Mouse (Mus musculus): ENCODE results near the gene Fads3. TPM values are rescaled to one million over a fixed set of nuclear protein-coding genes. Genes with fewer than 3 reads are reported as not detected.

Gene Fads3
- total RNA-seq, 2 experiments from 2014 or later = 9.4 to 23.4 TPM

- DNase-seq = no peak
These were observed 67.3 kb downstream of the Fads3 start for GRCm38 (mm10) chr19:10108666-10109065.

Other genes with a start within 250 kb of the Fads3 start
- gene Scgb2a2, start 194.0 kb upstream of the Fads3 start, total RNA-seq (2021) = not detected
- 10 to 100 TPM; 12.8 to 18.7 TPM for gene Incenp, start 142.0 kb upstream of the Fads3 start, total RNA-seq (2021)
- 1,000 to 10,000 TPM; 2,852 to 3,273 TPM for gene Fth1, start 61.0 kb upstream of the Fads3 start, total RNA-seq (2021)
- under 1 TPM; 0.16 to 0.36 TPM for gene Best1, start 39.9 kb upstream of the Fads3 start, total RNA-seq (2021)
- 1 to 10 TPM; 5.6 to 6.6 TPM for gene Rab3il1, start 39.9 kb upstream of the Fads3 start, total RNA-seq (2021)
- gene Fads2, start 60.2 kb downstream of the Fads3 start, total RNA-seq (2021) = 1,000 to 10,000 TPM; 1,648 to 1,771 TPM
- gene Fads1, start 141.3 kb downstream of the Fads3 start, total RNA-seq (2021) = 1,000 to 10,000 TPM in 1 of 2 experiments, 100 to 1,000 TPM in 1; 677 to 1,388 TPM
- gene Tmem258, start 162.4 kb downstream of the Fads3 start, total RNA-seq (2021) = 100 to 1,000 TPM; 161 to 204 TPM
- gene Fen1, start 162.6 kb downstream of the Fads3 start, total RNA-seq (2021) = 10 to 100 TPM; 12.0 to 18.4 TPM
- 1 to 10 TPM; 1.4 to 1.7 TPM for gene Myrf, start 199.2 kb downstream of the Fads3 start, total RNA-seq (2021)

All from adrenal gland, postnatal 36 days (tissue).